Mouse (Mus musculus): Measurements from ENCODE around the gene Golga1.

GRCm38 (mm10) chr2:39003106-39003505, 62.2 kb downstream of the Golga1 start:
- TF ChIP-seq CTCF (IDR thresholded peaks at IDR 0.05; ENCODE audit: low read depth): no peak
- TF ChIP-seq EP300 (IDR thresholded peaks at IDR 0.05; ENCODE audit: low read depth): no peak

All from heart, postnatal 0 days (tissue).